In genomic region chr16:85020696-85021323, GRCm38 (mm10) we compare ENCODE assay signal across 15 mouse cellular contexts.
DNase-seq lines count a peak whose midpoint lies in the region; ATAC-seq and TF ChIP-seq lines count a peak whose summit lies in the region.
"Had no signal": no experiment of that assay in that cellular context is flagged by ENCODE, and none has a peak within 500 bp of the region (broad histone marks: within the 10 kb centered on the region; RNA-seq: fewer than 3 reads in every experiment).

No protein-coding gene starts in this region.

- H3K36me3 ChIP-seq in liver, adult 2 months (ENCODE audit: control insufficient read depth, insufficient read depth, low read length): peaks cover 2% of the 10 kb centered on the region; the same call in 1 of the 2 replicates
- H3K36me3 ChIP-seq in liver, embryonic 12.5 days: peaks cover 5% of the 10 kb centered on the region
- peaks cover 40% of the 10 kb centered on the region for H3K36me3 ChIP-seq in kidney, embryonic 14.5 days (ENCODE audit: control insufficient read depth, insufficient read depth, low read length)

- H3K4me3 ChIP-seq in liver, adult 2 months (ENCODE audit: insufficient read depth, low read depth, low read length): peak overlapping the region; percentile 32
- H3K4me3 ChIP-seq in liver, embryonic 12.5 days: no peak overlapping the region
- no peak overlapping the region for H3K4me3 ChIP-seq in kidney, embryonic 14.5 days (ENCODE audit: low read length)
- H3K4me3 ChIP-seq: lung, embryonic 15.5 days; neural tube, embryonic 12.5 days had no signal

- ATAC-seq in liver, embryonic 12.5 days: no peak
- ATAC-seq in kidney, embryonic 14.5 days (ENCODE audit: low FRiP score, low TSS enrichment): peak; percentile 32; the same call in 1 of the 2 replicates
- ATAC-seq: intestine, postnatal 0 days had no signal

- no peak for TF ChIP-seq POLR2A in liver, adult 2 months (IDR thresholded peaks at IDR 0.05; ENCODE audit: extremely low read depth, insufficient read depth, low read length)

- 31% methylated on average over 9 of the region's 9 CpGs for WGBS in liver, adult 2 months
- 75% methylated on average over 9 of the region's 9 CpGs for WGBS in liver, embryonic 12.5 days (ENCODE audit: insufficient replicate concordance)
- WGBS in kidney, embryonic 14.5 days: 71% methylated on average over 9 of the region's 9 CpGs

- no peaks in the 10 kb centered on the region for H3K4me1 ChIP-seq in liver, adult 2 months (ENCODE audit: control insufficient read depth, insufficient read depth, low read length)
- no peaks in the 10 kb centered on the region for H3K4me1 ChIP-seq in liver, embryonic 12.5 days
- no peaks in the 10 kb centered on the region for H3K4me1 ChIP-seq in kidney, embryonic 14.5 days (ENCODE audit: control insufficient read depth, insufficient read depth, low read length)
- H3K4me1 ChIP-seq: lung, embryonic 15.5 days had no signal

- no peaks in the 10 kb centered on the region for H3K27me3 ChIP-seq in liver, adult 2 months (ENCODE audit: control insufficient read depth, insufficient read depth, low read length)
- H3K27me3 ChIP-seq in liver, embryonic 12.5 days (replicated peaks): no peaks in the 10 kb centered on the region
- no peaks in the 10 kb centered on the region for H3K27me3 ChIP-seq in kidney, embryonic 14.5 days (ENCODE audit: control insufficient read depth, insufficient read depth, low read length)
- H3K27me3 ChIP-seq: lung, embryonic 15.5 days; neural tube, embryonic 12.5 days had no signal

- peak overlapping the region; percentile 90 for H3K27ac ChIP-seq in liver, adult 2 months (replicated peaks; ENCODE audit: insufficient read depth, low read depth, low read length)
- H3K27ac ChIP-seq in liver, embryonic 12.5 days: no peak overlapping the region
- no peak overlapping the region for H3K27ac ChIP-seq in kidney, embryonic 14.5 days (ENCODE audit: low read depth, low read length)
- H3K27ac ChIP-seq: lung, embryonic 15.5 days; neural tube, embryonic 12.5 days had no signal

- no peak for TF ChIP-seq CTCF in liver, adult 2 months (IDR thresholded peaks at IDR 0.05; ENCODE audit: low read depth, low read length)

- H3K9ac ChIP-seq in liver, adult 2 months (ENCODE audit: low read depth, low read length): peak overlapping the region; percentile 61
- H3K9ac ChIP-seq in liver, embryonic 12.5 days: no peak overlapping the region
- H3K9ac ChIP-seq in kidney, embryonic 14.5 days (ENCODE audit: low read depth, low read length): no peak overlapping the region
- H3K9ac ChIP-seq: lung, embryonic 15.5 days; neural tube, embryonic 12.5 days had no signal

- no peak overlapping the region for H3K4me2 ChIP-seq in liver, embryonic 12.5 days
- no peak overlapping the region for H3K4me2 ChIP-seq in kidney, embryonic 14.5 days (replicated peaks; ENCODE audit: low read depth, low read length)
- H3K4me2 ChIP-seq: heart, embryonic 11.5 days; liver, embryonic 11.5 days; lung, embryonic 15.5 days; neural tube, embryonic 12.5 days had no signal

- no peaks in the 10 kb centered on the region for H3K9me3 ChIP-seq in liver, embryonic 12.5 days (replicated peaks)
- H3K9me3 ChIP-seq in kidney, embryonic 14.5 days (ENCODE audit: control insufficient read depth, low read length): peaks cover 4% of the 10 kb centered on the region; the same call in 1 of the 2 replicates
- H3K9me3 ChIP-seq: lung, embryonic 15.5 days; neural tube, embryonic 12.5 days had no signal

- DNase-seq in liver, adult 2 months (ENCODE audit: extremely low read depth, low read depth, low spot score): peak; percentile 90
- DNase-seq in kidney, adult 18-20 months: peak; percentile 70
- peak; percentile 17 to 36 for DNase-seq in kidney, postnatal 4 days
- DNase-seq in heart, postnatal 4 days: no peak
- DNase-seq in urinary bladder, postnatal 25 days (ENCODE audit: low spot score): no peak
- DNase-seq: cerebellum, adult 9-11 months; heart, postnatal 14 days; thymus, postnatal 25 days had no signal

- no peaks in the 10 kb centered on the region for H3K79me2 ChIP-seq in liver, adult 2 months (ENCODE audit: control insufficient read depth, insufficient read depth, low read length)

Comparison
In these comparisons a context has a peak if more than half of its experiments do, and no peak if none do; other contexts are left out.
1. DNase-seq: peak in liver, adult 2 months (single experiment), kidney, adult 18-20 months (single experiment) and kidney, postnatal 4 days (2 of 2); none in heart, postnatal 4 days (single experiment) and urinary bladder, postnatal 25 days (single experiment).